Mouse (Mus musculus): Measurements from ENCODE around the gene Cyp4f17. TPM values are rescaled to one million over a fixed set of nuclear protein-coding genes. Genes with fewer than 3 reads are reported as not detected.
"Not testable (repeated sequence)": the region's sequence is repeated elsewhere in the genome, so short reads cannot be mapped to it uniquely, and the experiment has no call there.

The Cyp4f17 gene
- total and polyA plus RNA-seq, 3 experiments, result 7.2 to 13.0 (median 10.3) TPM

- no peak for DNase-seq
These were observed 21.9 kb downstream of the Cyp4f17 start for GRCm38 (mm10) chr17:32527748-32528147.

GRCm38 (mm10) chr17:32528408-32529337 is 22.8 kb downstream of the Cyp4f17 start:
- DNase-seq, result peak; percentile 95

GRCm38 (mm10) chr17:32532356-32532755 is 26.5 kb downstream of the Cyp4f17 start:
- not testable (repeated sequence) for DNase-seq

- no peak for DNase-seq
These were observed 28.2 kb downstream of the Cyp4f17 start for GRCm38 (mm10) chr17:32534068-32534467.

GRCm38 (mm10) chr17:32536051-32536866 is 30.4 kb downstream of the Cyp4f17 start, which contains the start of gene Cyp4f16:
Gene Cyp4f16, plus strand, starts transcription at chr17:32536558.
- peak; percentile 92 for DNase-seq

GRCm38 (mm10) chr17:32536867-32537250 is 31.0 kb downstream of the Cyp4f17 start:
- DNase-seq, result peak; percentile 65

GRCm38 (mm10) chr17:32544792-32545191 is 38.9 kb downstream of the Cyp4f17 start:
- DNase-seq, result not testable (repeated sequence)

GRCm38 (mm10) chr17:32550377-32550776 is 44.5 kb downstream of the Cyp4f17 start:
- DNase-seq, result not testable (repeated sequence)

GRCm38 (mm10) chr17:32550900-32551770 is 45.3 kb downstream of the Cyp4f17 start:
- peak; percentile 89 for DNase-seq

- DNase-seq, result not testable (repeated sequence)
These were observed 47.2 kb downstream of the Cyp4f17 start for GRCm38 (mm10) chr17:32553016-32553415.

- not testable (repeated sequence) for DNase-seq
These were observed 48.5 kb downstream of the Cyp4f17 start for GRCm38 (mm10) chr17:32554368-32554767.

- not testable (repeated sequence) for DNase-seq
These were observed 57.5 kb downstream of the Cyp4f17 start for GRCm38 (mm10) chr17:32563301-32563700.

- DNase-seq, result not testable (repeated sequence)
These were observed 67.4 kb downstream of the Cyp4f17 start for GRCm38 (mm10) chr17:32573286-32573685.

- no peak for DNase-seq
These were observed 71.8 kb downstream of the Cyp4f17 start for GRCm38 (mm10) chr17:32577496-32578186.

Other genes starting within 250 kb of the Cyp4f17 start
- gene Brd4, start 221.3 kb upstream of the Cyp4f17 start, total RNA-seq (2021), result 100 to 1,000 TPM in 1 of 2 experiments, 10 to 100 TPM in 1; 76.0 to 146 TPM
- 30.6 and 42.8 TPM in 2 replicates for gene Brd4, start 221.3 kb upstream of the Cyp4f17 start, polyA plus RNA-seq (2012; rRNA removed)
- gene Akap8, start 184.8 kb upstream of the Cyp4f17 start, total RNA-seq (2021), result 10 to 100 TPM; 58.1 to 88.6 TPM
- gene Akap8, start 184.8 kb upstream of the Cyp4f17 start, polyA plus RNA-seq (2012; rRNA removed), result 79.3 and 90.7 TPM in 2 replicates
- 100 to 1,000 TPM in 1 of 2 experiments, 10 to 100 TPM in 1; 74.1 to 117 TPM for gene Akap8l, start 155.4 kb upstream of the Cyp4f17 start, total RNA-seq (2021)
- 398 and 521 TPM in 2 replicates for gene Akap8l, start 155.4 kb upstream of the Cyp4f17 start, polyA plus RNA-seq (2012; rRNA removed)
- 10 to 100 TPM; 45.9 to 48.9 TPM for gene Wiz, start 116.6 kb upstream of the Cyp4f17 start, total RNA-seq (2021)
- gene Wiz, start 116.6 kb upstream of the Cyp4f17 start, polyA plus RNA-seq (2012; rRNA removed), result 58.3 and 64.0 TPM in 2 replicates
- 1 to 10 TPM; 1.2 to 1.6 TPM for gene Rasal3, start 102.5 kb upstream of the Cyp4f17 start, total RNA-seq (2021)
- gene Rasal3, start 102.5 kb upstream of the Cyp4f17 start, polyA plus RNA-seq (2012; rRNA removed), result 3.3 and 4.1 TPM in 2 replicates
- under 1 TPM; 0.29 to 0.35 TPM for gene Pglyrp2, start 81.9 kb upstream of the Cyp4f17 start, total RNA-seq (2021)
- 0.82 and 0.87 TPM in 2 replicates for gene Pglyrp2, start 81.9 kb upstream of the Cyp4f17 start, polyA plus RNA-seq (2012; rRNA removed)
- not detected for gene Cyp4f39, start 53.3 kb upstream of the Cyp4f17 start, total RNA-seq (2021)
- not detected in 2 replicates for gene Cyp4f39, start 53.3 kb upstream of the Cyp4f17 start, polyA plus RNA-seq (2012; rRNA removed)
- 10 to 100 TPM; 10.8 to 11.3 TPM for gene Cyp4f16, start 30.5 kb downstream of the Cyp4f17 start, total RNA-seq (2021)
- 10.2 and 13.0 TPM in 2 replicates for gene Cyp4f16, start 30.5 kb downstream of the Cyp4f17 start, polyA plus RNA-seq (2012; rRNA removed)
- gene Cyp4f37, start 115.3 kb downstream of the Cyp4f17 start, total RNA-seq (2021), result not detected
- gene Cyp4f37, start 115.3 kb downstream of the Cyp4f17 start, polyA plus RNA-seq (2012; rRNA removed), result not detected in 2 replicates
- gene Cyp4f40, start 152.8 kb downstream of the Cyp4f17 start, total RNA-seq (2021), result not detected
- gene Cyp4f40, start 152.8 kb downstream of the Cyp4f17 start, polyA plus RNA-seq (2012; rRNA removed), result not detected in 2 replicates
- gene Cyp4f15, start 179.6 kb downstream of the Cyp4f17 start, total RNA-seq (2021), result 1 to 10 TPM; 1.5 to 2.0 TPM
- gene Cyp4f15, start 179.6 kb downstream of the Cyp4f17 start, polyA plus RNA-seq (2012; rRNA removed), result 0.17 and 0.35 TPM in 2 replicates